Mouse (Mus musculus): ENCODE measurements around the gene Ankrd13d.

GRCm38 (mm10) chr19:4257216-4257896, 25.6 kb downstream of the Ankrd13d start:
- TF ChIP-seq KAT2A (IDR thresholded peaks at IDR 0.05; ENCODE audit: insufficient replicate concordance, low read length) (peak; percentile 97; the same call in 1 of the 2 replicates), CTCF (conservative IDR thresholded peaks at IDR 0.05 in 1 of 2, IDR thresholded peaks at IDR 0.05 in 1 of 2; ENCODE audit: low read depth in 2 of 2, low read length in 2 of 2) (peak; percentile 42 to 99; a peak in 3 of 4 replicates), ZMIZ1 (IDR thresholded peaks at IDR 0.05; ENCODE audit: low read depth, low read length) (peak; percentile 5; the same call in 1 of the 2 replicates), JUND (conservative IDR thresholded peaks at IDR 0.05; ENCODE audit: low read depth, low read length) (no peak), POLR2A (IDR thresholded peaks at IDR 0.05; ENCODE audit: low read depth, low read length) (peak; percentile 45; the same call in 1 of the 2 replicates), CHD2 (IDR thresholded peaks at IDR 0.05; ENCODE audit: low read length) (no peak), EP300 (IDR thresholded peaks at IDR 0.05; ENCODE audit: low read length) (no peak), SIN3A (IDR thresholded peaks at IDR 0.05; ENCODE audit: low read length) (peak; percentile 95), RCOR1 (conservative IDR thresholded peaks at IDR 0.05; ENCODE audit: low read depth, low read length) (no peak), TBP (conservative IDR thresholded peaks at IDR 0.05; ENCODE audit: low read depth, low read length) (peak; percentile 78; the same call in 1 of the 2 replicates)
